ENCODE assay signal across 29 mouse cellular contexts in the genomic region with DNA sequence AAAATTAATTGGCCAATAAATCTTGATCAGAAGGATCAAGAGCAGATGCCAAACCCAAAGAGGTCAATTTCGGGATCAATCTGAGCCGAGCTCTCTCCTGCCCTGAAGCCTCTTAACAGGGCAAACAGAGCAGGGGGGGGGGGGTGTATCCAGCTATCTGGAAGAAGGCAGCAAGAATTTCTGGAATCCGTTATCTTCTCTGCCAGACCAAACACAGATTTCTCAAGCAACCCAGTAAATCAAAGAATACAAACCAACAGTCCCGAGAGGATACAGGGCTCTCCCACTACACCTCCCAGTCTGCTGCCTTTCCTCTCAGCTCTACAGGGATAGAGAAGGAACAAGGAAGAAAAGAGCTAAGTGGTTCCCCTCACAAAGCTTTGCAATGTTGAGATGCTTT.
A peak's percentile ranks its signal among the peaks of the same experiment; 100 is the strongest.
DNase-seq lines count a peak whose midpoint lies in the region; ATAC-seq and TF ChIP-seq lines count a peak whose summit lies in the region.
"Had no signal": no experiment of that assay in that cellular context is flagged by ENCODE, and none has a peak within 500 bp of the region (broad histone marks: within the 10 kb centered on the region; RNA-seq: fewer than 3 reads in every experiment).

No protein-coding gene starts in this region.

- intact Hi-C loops in heart, postnatal 36 days (cut with DNase I) = no loop called here

- peaks cover 58% of the 10 kb centered on the region for H3K4me1 ChIP-seq in heart, embryonic 13.5 days

- no peaks in the 10 kb centered on the region for H3K9me3 ChIP-seq in heart, embryonic 13.5 days
- H3K9me3 ChIP-seq: embryonic facial prominence, embryonic 13.5 days; heart, embryonic 15.5 days; hindbrain, embryonic 12.5 days; limb, embryonic 15.5 days had no signal

- TF ChIP-seq CTCF in layer of hippocampus, adult 2 months (conservative IDR thresholded peaks at IDR 0.05) = no peak

- 10% methylated on average over 4 of the region's 4 CpGs for WGBS in heart, embryonic 13.5 days

- no peaks in the 10 kb centered on the region for H3K27me3 ChIP-seq in heart, embryonic 13.5 days (replicated peaks)
- H3K27me3 ChIP-seq: embryonic facial prominence, embryonic 13.5 days; heart, embryonic 15.5 days; hindbrain, embryonic 12.5 days; limb, embryonic 15.5 days had no signal

- no peak overlapping the region for H3K4me3 ChIP-seq in heart, embryonic 13.5 days
- no peak overlapping the region for H3K4me3 ChIP-seq in layer of hippocampus, adult 2 months
- H3K4me3 ChIP-seq: embryonic facial prominence, embryonic 13.5 days; erythroblast, embryonic 14.5 days; heart, embryonic 15.5 days; hindbrain, embryonic 12.5 days; limb, embryonic 15.5 days had no signal

- ATAC-seq in heart, embryonic 13.5 days (ENCODE audit: extremely low read depth, insufficient number of reproducible peaks, low FRiP score, low TSS enrichment) = no peak
- ATAC-seq: inflammation-experienced regulatory T-cells, adult 6 months had no signal

- H3K36me3 ChIP-seq in heart, embryonic 13.5 days = no peaks in the 10 kb centered on the region
- H3K36me3 ChIP-seq: embryonic facial prominence, embryonic 13.5 days; heart, embryonic 15.5 days; hindbrain, embryonic 12.5 days; limb, embryonic 15.5 days had no signal

- H3K4me2 ChIP-seq in heart, embryonic 13.5 days = no peak overlapping the region
- H3K4me2 ChIP-seq: embryonic facial prominence, embryonic 13.5 days; heart, embryonic 15.5 days; hindbrain, embryonic 12.5 days; limb, embryonic 15.5 days; midbrain, embryonic 11.5 days had no signal

- H3K27ac ChIP-seq in heart, embryonic 13.5 days (replicated peaks) = peak overlapping the region; percentile 50; the same call in 1 of the 2 replicates
- peak overlapping the region; percentile 72 for H3K27ac ChIP-seq in layer of hippocampus, adult 2 months
- H3K27ac ChIP-seq: embryonic facial prominence, embryonic 13.5 days; heart, embryonic 15.5 days; hindbrain, embryonic 12.5 days; limb, embryonic 15.5 days; liver, embryonic 14.5 days had no signal

- H3K9ac ChIP-seq in heart, embryonic 13.5 days = 0 out of 2 replicates have a peak overlapping the region, but pooled peaks have one; percentile 33
- H3K9ac ChIP-seq: embryonic facial prominence, embryonic 13.5 days; heart, embryonic 15.5 days; hindbrain, embryonic 12.5 days; limb, embryonic 15.5 days; liver, embryonic 14.5 days had no signal

- no peak for DNase-seq in heart, postnatal 36 days
- DNase-seq in layer of hippocampus, adult 2 months (ENCODE audit: low spot score in 2 of 2) = no peak
- DNase-seq in layer of hippocampus, adult 8-10 months (ENCODE audit: low spot score in 2 of 2) = no peak
- peak; percentile 17 for DNase-seq in ovary, adult 18-20 months (ENCODE audit: low spot score)
- DNase-seq in ovary, postnatal 10 days (ENCODE audit: low spot score) = no peak
- peak; percentile 70 for DNase-seq in yolk sac, embryonic 10.5 days (ENCODE audit: low spot score)
- DNase-seq in cerebellum, adult 8-10 months = no peak
- DNase-seq: adrenal gland, postnatal 10 days; cerebellum, adult 2 months; cerebellum, postnatal 36 days; embryo, embryonic 11 days; gastrocnemius, postnatal 25 days; heart, adult 18-20 months; kidney, adult 9 months; kidney, postnatal 4 days; left cerebral cortex, postnatal 4 days; retina, postnatal 1 day; right cerebral cortex, postnatal 25 days; spleen, adult 18-20 months; thymus, postnatal 14 days had no signal

Comparison
In these comparisons a context has a peak if more than half of its experiments do, and no peak if none do; other contexts are left out.
1. DNase-seq: peak in ovary, adult 18-20 months (single experiment) and yolk sac, embryonic 10.5 days (single experiment); none in heart, postnatal 36 days (0 of 2), layer of hippocampus, adult 2 months (0 of 2), layer of hippocampus, adult 8-10 months (0 of 2), ovary, postnatal 10 days (single experiment) and cerebellum, adult 8-10 months (single experiment).